Mouse (Mus musculus) forebrain, embryonic 16.5 days (tissue): ENCODE results near the gene Olfr1216. TPM values are rescaled to one million over a fixed set of nuclear protein-coding genes. Genes with fewer than 3 reads are reported as not detected.
"Not testable (repeated sequence)": the region's sequence is repeated elsewhere in the genome, so short reads cannot be mapped to it uniquely, and the experiment has no call there.

Experiments
- ATAC-seq: fragments of 200-750 bp; cut with Nextera tagmentation; 2 replicates; pipeline ENCODE4 v1.8.0; 2017; ENCODE audit warnings: mild to moderate bottlenecking, moderate library complexity
- H3K27ac ChIP-seq: fragments of 300-500 bp; sonication (generic); 2 replicates; pipeline ENCODE4 v1.5.1; 2014; ENCODE audit warnings: low read length, control low read depth
- H3K27me3 ChIP-seq: fragments of 300-500 bp; sonication (generic); replicated peaks from 2 replicates; pipeline ENCODE4 v1.6.1; 2014; ENCODE audit warnings: low read length; ENCODE audit not compliant: control insufficient read depth, insufficient read depth
- H3K36me3 ChIP-seq: fragments of 300-500 bp; sonication (generic); 2 replicates; pipeline ENCODE4 v1.6.1; 2014; ENCODE audit not compliant: control insufficient read depth, insufficient read depth
- H3K4me1 ChIP-seq: fragments of 300-500 bp; sonication (generic); replicated peaks from 2 replicates; pipeline ENCODE4 v1.6.1; 2014; ENCODE audit warnings: low read length; ENCODE audit not compliant: control insufficient read depth, insufficient read depth
- H3K4me2 ChIP-seq: fragments of 300-500 bp; sonication (generic); 2 replicates; pipeline ENCODE4 v1.6.1; 2014; ENCODE audit warnings: mild to moderate bottlenecking, low read length, control low read depth
- H3K4me3 ChIP-seq: fragments of 300-500 bp; sonication (generic); replicated peaks from 2 replicates; pipeline ENCODE4 v1.5.1; 2014; ENCODE audit warnings: mild to moderate bottlenecking, low read length, control low read depth
- H3K9ac ChIP-seq: fragments of 300-500 bp; sonication (generic); replicated peaks from 2 replicates; pipeline ENCODE4 v1.6.1; 2014; ENCODE audit warnings: low read depth, low read length, control low read depth
- H3K9me3 ChIP-seq: fragments of 300-500 bp; sonication (generic); 2 replicates; pipeline ENCODE4 v1.6.1; 2016; ENCODE audit warnings: low read length; ENCODE audit not compliant: control insufficient read depth
- WGBS: fragments of 180-500 bp; shearing (Covaris S2); extraction: QIAGEN DNeasy Blood & Tissue Kit; methylation state at CpG from one replicate; pipeline ENCODE4 v1.1.7; 2014; 5-methylcytosine and 5-hydroxymethylcytosine counted together
- polyA plus RNA-seq: library from polyadenylated mRNA; unstranded; fragments of >200 nt; fragmentation: Nextera tagmentation; extraction: Ambion mirVana; gene quantifications from 2 replicates; pipeline ENCODE4 v1.2.1, GENCODE M21; 2015

The Olfr1216 gene
- polyA plus RNA-seq: not detected in 2 replicates

DNA sequence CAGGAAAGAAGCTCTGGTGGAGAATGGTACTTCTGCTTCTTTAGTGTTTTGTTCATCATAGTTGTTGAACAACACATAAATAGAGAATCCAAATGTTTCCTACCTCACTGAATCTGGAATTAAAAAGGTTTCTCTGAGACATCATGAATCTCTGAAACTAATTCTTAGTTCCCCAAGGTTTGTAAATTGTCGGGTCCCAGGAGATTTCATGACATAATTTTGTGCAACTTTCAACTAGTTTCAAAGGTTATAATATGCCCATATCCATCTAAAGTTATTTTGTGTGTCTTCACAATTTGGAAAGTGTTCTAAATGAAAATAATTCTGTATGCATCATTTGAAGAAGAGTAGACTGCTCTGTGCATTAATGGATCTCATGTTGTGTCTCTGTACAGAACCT lies at the start of gene Olfr1216:
Gene Olfr1216 (minus strand): TSS at position 101 of the 400 bp plus-strand sequence.
- no peaks in the 10 kb centered on the region for H3K9me3 ChIP-seq

DNA sequence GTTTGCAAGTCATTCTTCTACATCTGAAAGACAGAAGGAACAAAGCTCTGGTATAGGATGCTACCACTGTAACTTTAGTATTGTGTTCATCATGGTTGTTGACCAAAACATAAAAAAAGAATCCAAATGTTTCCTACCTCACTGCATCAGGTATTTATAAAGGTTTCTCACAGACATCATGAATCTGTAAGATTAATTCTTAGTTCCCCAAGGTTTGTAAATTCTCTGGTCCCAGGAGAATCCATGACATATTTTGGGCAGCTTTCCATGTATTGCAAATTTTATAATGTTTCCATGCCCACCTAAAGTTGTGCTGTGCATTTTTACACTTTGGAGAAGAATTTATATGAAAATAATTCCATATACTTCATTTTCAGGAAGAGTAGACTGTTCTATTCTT lies 42.9 kb upstream of the Olfr1216 start, which contains the start of gene Olfr1218:
Gene Olfr1218 (minus strand): TSS at position 101 of the 400 bp plus-strand sequence.
- Histone ChIP-seq H3K4me1 (no peaks in the 10 kb centered on the region), H3K36me3 (no peaks in the 10 kb centered on the region), H3K4me2 (no peak within 1 kb of the TSS), H3K9me3 (no peaks in the 10 kb centered on the region), H3K4me3 (no peak within 1 kb of the TSS), H3K9ac (no peak within 1 kb of the TSS), H3K27ac (no peak within 1 kb of the TSS), H3K27me3 (no peaks in the 10 kb centered on the region)
- no peak for ATAC-seq

More for the DNA sequence above, at the start of gene Olfr1216:
- Histone ChIP-seq H3K27ac (no peak within 1 kb of the TSS), H3K4me3 (no peak within 1 kb of the TSS), H3K4me2 (no peak within 1 kb of the TSS), H3K4me1 (no peaks in the 10 kb centered on the region), H3K27me3 (no peaks in the 10 kb centered on the region), H3K9ac (no peak within 1 kb of the TSS), H3K36me3 (no peaks in the 10 kb centered on the region)
- ATAC-seq: no peak
- 82% methylated on average over 1 of the region's 1 CpGs for whole genome bisulfite sequencing

DNA sequence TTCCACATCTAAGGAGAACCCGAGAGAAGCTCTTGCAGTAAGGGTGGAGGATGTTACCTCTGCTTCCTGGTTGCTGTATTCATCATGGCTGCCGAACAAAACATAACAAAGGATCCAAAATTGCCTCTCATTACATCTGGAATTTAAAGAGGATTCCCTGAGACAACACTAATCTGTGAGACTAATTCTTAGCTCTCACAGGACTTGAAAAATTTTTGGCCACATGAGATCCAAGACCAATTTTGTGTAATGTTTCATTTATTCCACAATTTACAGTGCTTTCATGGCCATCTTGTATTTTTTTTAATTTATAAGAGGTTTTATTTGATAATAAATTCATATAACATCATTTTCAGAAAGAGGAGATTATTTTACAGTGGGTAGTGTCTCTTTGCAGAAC lies 13.8 kb upstream of the Olfr1216 start, which contains the start of gene Olfr1217:
Gene Olfr1217 (minus strand): TSS at position 101 of the 400 bp plus-strand sequence.
- H3K27ac ChIP-seq: no peak within 1 kb of the TSS
- H3K9ac ChIP-seq: no peak within 1 kb of the TSS
- H3K4me2 ChIP-seq: no peak within 1 kb of the TSS
- no peaks in the 10 kb centered on the region for H3K9me3 ChIP-seq
- no peak within 1 kb of the TSS for H3K4me3 ChIP-seq
- ATAC-seq: no peak
- no peaks in the 10 kb centered on the region for H3K4me1 ChIP-seq
- no peaks in the 10 kb centered on the region for H3K27me3 ChIP-seq
- no peaks in the 10 kb centered on the region for H3K36me3 ChIP-seq
- 67% methylated on average over 2 of the region's 2 CpGs for WGBS

- H3K36me3 ChIP-seq, H3K27ac ChIP-seq, H3K9ac ChIP-seq, H3K27me3 ChIP-seq, H3K4me2 ChIP-seq, H3K4me3 ChIP-seq, H3K9me3 ChIP-seq, ATAC-seq, H3K4me1 ChIP-seq: not testable (repeated sequence)
- WGBS: 74% methylated on average over 3 of the region's 3 CpGs
Observed at GRCm38 (mm10) chr2:89021436-89021835, 3.3 kb upstream of the Olfr1216 start.

- no peak for ATAC-seq
- 72% methylated on average over 2 of the region's 2 CpGs for WGBS
- H3K4me3 ChIP-seq: no peak within 1 kb of the TSS
Observed at GRCm38 (mm10) chr2:89006873-89007272, 11.3 kb downstream of the Olfr1216 start, which contains the start of gene Olfr1215. Gene Olfr1215 (minus strand): TSS chr2:89006973.

DNA sequence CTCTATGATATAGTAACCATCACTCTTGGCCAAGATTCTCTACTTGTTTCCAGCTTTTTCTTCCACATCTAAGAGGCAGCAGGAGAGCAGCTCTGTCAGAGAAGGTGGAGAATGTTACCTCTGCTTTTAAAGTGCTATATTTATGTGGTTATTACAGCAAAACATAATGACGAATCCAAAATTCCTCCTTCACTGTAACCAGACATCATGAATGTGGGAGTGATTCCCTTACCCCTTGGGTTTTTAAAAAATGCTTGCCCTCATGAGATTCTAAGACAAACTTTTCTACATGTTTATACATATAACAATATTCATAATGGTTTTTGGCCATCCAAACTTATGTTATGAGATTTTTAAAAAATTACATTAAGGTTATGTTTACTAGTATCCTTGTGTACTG lies 25.6 kb downstream of the Olfr1216 start, which contains the start of gene Olfr1214:
Gene Olfr1214 (minus strand): TSS at position 101 of the 400 bp plus-strand sequence.
- H3K4me1 ChIP-seq: no peaks in the 10 kb centered on the region
- 88% methylated on average over 1 of the region's 1 CpGs for WGBS
- no peak for ATAC-seq
- no peaks in the 10 kb centered on the region for H3K27me3 ChIP-seq
- no peaks in the 10 kb centered on the region for H3K36me3 ChIP-seq
- H3K4me2 ChIP-seq: no peak within 1 kb of the TSS
- no peaks in the 10 kb centered on the region for H3K9me3 ChIP-seq
- H3K4me3 ChIP-seq: no peak within 1 kb of the TSS
- H3K27ac ChIP-seq: no peak within 1 kb of the TSS
- H3K9ac ChIP-seq: no peak within 1 kb of the TSS

More at GRCm38 (mm10) chr2:89006873-89007272, 11.3 kb downstream of the Olfr1216 start, which contains the start of gene Olfr1215:
- H3K4me1 ChIP-seq: no peaks in the 10 kb centered on the region
- no peaks in the 10 kb centered on the region for H3K9me3 ChIP-seq
- H3K27ac ChIP-seq: no peak within 1 kb of the TSS
- no peak within 1 kb of the TSS for H3K4me2 ChIP-seq
- no peaks in the 10 kb centered on the region for H3K36me3 ChIP-seq
- no peak within 1 kb of the TSS for H3K9ac ChIP-seq
- no peaks in the 10 kb centered on the region for H3K27me3 ChIP-seq

DNA sequence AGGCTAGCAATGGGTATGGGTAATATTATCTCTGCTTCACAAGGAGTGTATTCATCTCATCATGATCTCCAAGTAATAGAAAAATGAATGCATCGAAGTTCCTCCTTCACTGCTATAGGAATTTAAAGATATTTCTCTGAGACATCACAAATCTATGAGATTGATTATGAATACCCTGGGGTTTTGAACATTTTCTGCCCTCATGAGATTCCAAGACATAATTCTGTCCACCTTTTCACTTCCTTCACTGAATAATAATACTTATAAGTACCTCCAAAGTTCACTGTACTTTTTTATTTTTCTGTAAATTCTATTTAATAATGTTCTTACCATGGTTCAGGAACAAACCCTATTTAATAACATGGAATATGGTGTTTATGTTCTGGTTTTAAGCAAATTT lies 38.0 kb downstream of the Olfr1216 start, which contains the start of gene Gm13762:
Gene Gm13762 (minus strand): TSS at position 101 of the 400 bp plus-strand sequence.
- Histone ChIP-seq H3K9me3 (no peaks in the 10 kb centered on the region), H3K9ac (no peak within 1 kb of the TSS), H3K36me3 (no peaks in the 10 kb centered on the region), H3K27ac (no peak within 1 kb of the TSS), H3K27me3 (no peaks in the 10 kb centered on the region), H3K4me3 (no peak within 1 kb of the TSS), H3K4me2 (no peak within 1 kb of the TSS), H3K4me1 (no peaks in the 10 kb centered on the region)
- 88% methylated on average over 1 of the region's 1 CpGs for WGBS
- ATAC-seq: no peak

Other genes starting within 250 kb of the Olfr1216 start
- gene Olfr1200, start 247.9 kb downstream of the Olfr1216 start, polyA plus RNA-seq: not detected in 2 replicates
- gene Olfr1201, start 225.3 kb downstream of the Olfr1216 start, polyA plus RNA-seq: not detected in 2 replicates
- not detected in 2 replicates for gene Olfr1202, start 203.8 kb downstream of the Olfr1216 start, polyA plus RNA-seq
- gene Olfr1205, start 188.6 kb downstream of the Olfr1216 start, polyA plus RNA-seq: not detected in 2 replicates
- gene Olfr1204, start 169.0 kb downstream of the Olfr1216 start, polyA plus RNA-seq: not detected in 2 replicates
- gene Olfr1206, start 155.1 kb downstream of the Olfr1216 start, polyA plus RNA-seq: not detected in 2 replicates
- not detected in 2 replicates for gene Olfr1208, start 116.0 kb downstream of the Olfr1216 start, polyA plus RNA-seq
- not detected in 2 replicates for gene Olfr1209, start 103.2 kb downstream of the Olfr1216 start, polyA plus RNA-seq
- not detected in 2 replicates for gene Olfr1211, start 80.2 kb downstream of the Olfr1216 start, polyA plus RNA-seq
- gene Olfr1212, start 64.4 kb downstream of the Olfr1216 start, polyA plus RNA-seq: not detected in 2 replicates
- gene Gm13762, start 38.1 kb downstream of the Olfr1216 start, polyA plus RNA-seq: not detected in 2 replicates
- gene Olfr1214, start 25.7 kb downstream of the Olfr1216 start, polyA plus RNA-seq: not detected in 2 replicates
- gene Olfr1215, start 11.4 kb downstream of the Olfr1216 start, polyA plus RNA-seq: not detected in 2 replicates
- gene Olfr1217, start 13.7 kb upstream of the Olfr1216 start, polyA plus RNA-seq: not detected in 2 replicates
- not detected in 2 replicates for gene Olfr1218, start 42.8 kb upstream of the Olfr1216 start, polyA plus RNA-seq
- gene Olfr1219, start 65.2 kb upstream of the Olfr1216 start, polyA plus RNA-seq: not detected in 2 replicates
- not detected in 2 replicates for gene Olfr1220, start 88.5 kb upstream of the Olfr1216 start, polyA plus RNA-seq
- not detected in 2 replicates for gene Olfr1221, start 98.9 kb upstream of the Olfr1216 start, polyA plus RNA-seq
- gene Olfr1222, start 114.7 kb upstream of the Olfr1216 start, polyA plus RNA-seq: not detected in 2 replicates
- not detected in 2 replicates for gene Olfr1223, start 133.2 kb upstream of the Olfr1216 start, polyA plus RNA-seq
- gene Olfr1224-ps1, start 145.8 kb upstream of the Olfr1216 start, polyA plus RNA-seq: not detected in 2 replicates
- gene Olfr1225, start 156.3 kb upstream of the Olfr1216 start, polyA plus RNA-seq: not detected in 2 replicates
- not detected in 2 replicates for gene Olfr1226, start 181.7 kb upstream of the Olfr1216 start, polyA plus RNA-seq
- gene Olfr1228, start 235.7 kb upstream of the Olfr1216 start, polyA plus RNA-seq: not detected in 2 replicates